Mouse (Mus musculus) myocyte (in vitro differentiated cells): ENCODE data around the gene Sirt3. TPM values are rescaled to one million over a fixed set of nuclear protein-coding genes. Genes with fewer than 3 reads are reported as not detected.

Experiments used
- H3K27me3 ChIP-seq: one replicate; pipeline ENCODE4 v1.6.1; 2011; ENCODE audit not compliant: control insufficient read depth, insufficient read depth, insufficient read length
- H3K36me3 ChIP-seq: one replicate; pipeline ENCODE4 v1.6.1; 2011; ENCODE audit not compliant: control insufficient read depth, insufficient read depth
- H3K4me2 ChIP-seq: one replicate; pipeline ENCODE4 v1.6.1; 2011; ENCODE audit warnings: low read depth, control low read depth
- H3K4me3 ChIP-seq: one replicate; pipeline ENCODE4 v1.5.1; 2011; ENCODE audit warnings: mild to moderate bottlenecking, control low read depth, moderate library complexity
- H3K79me2 ChIP-seq: one replicate; pipeline ENCODE4 v1.6.1; 2011; ENCODE audit not compliant: control insufficient read depth, insufficient read depth
- H3ac ChIP-seq: one replicate; pipeline ENCODE4 v1.6.1; 2011; ENCODE audit not compliant: control insufficient read depth, insufficient read length
- CEBPB ChIP-seq: IDR thresholded peaks from 2 replicates; pipeline ENCODE4 v1.6.1; 2011; ENCODE audit warnings: mild to moderate bottlenecking, moderate library complexity; ENCODE audit not compliant: poor library complexity, insufficient read depth, severe bottlenecking
- E2F4 ChIP-seq: IDR thresholded peaks from one replicate; pipeline ENCODE4 v1.6.1; 2011; ENCODE audit warnings: mild to moderate bottlenecking, control low read depth, moderate library complexity; ENCODE audit not compliant: insufficient read depth
- MAX ChIP-seq: IDR thresholded peaks from one replicate; pipeline ENCODE4 v1.6.1; 2011; ENCODE audit warnings: low read depth, mild to moderate bottlenecking, control low read depth
- MYOD1 ChIP-seq, 3 experiments: IDR thresholded peaks; one replicate each; pipeline ENCODE4 v1.6.1; 2011; ENCODE audit warnings: control low read depth in 2 of 3, low read depth in 2 of 3, mild to moderate bottlenecking in 2 of 3, moderate library complexity in 1 of 3; ENCODE audit not compliant: insufficient read length in 2 of 3, control insufficient read depth in 1 of 3
- MYOG ChIP-seq, 3 experiments: IDR thresholded peaks; one replicate each; pipeline ENCODE4 v1.6.1; 2011; ENCODE audit warnings: control low read depth in 2 of 3, low read depth in 2 of 3, mild to moderate bottlenecking in 2 of 3; ENCODE audit not compliant: insufficient read length in 2 of 3, control insufficient read depth in 1 of 3, insufficient read depth in 1 of 3
- POLR2A ChIP-seq: IDR thresholded peaks from one replicate; pipeline ENCODE4 v1.6.1; 2011; ENCODE audit warnings: low read depth, mild to moderate bottlenecking, control low read depth, moderate library complexity; ENCODE audit not compliant: insufficient read length
- POLR2AphosphoS2 ChIP-seq: IDR thresholded peaks from one replicate; pipeline ENCODE4 v1.6.1; 2011; ENCODE audit warnings: low read depth, control low read depth; ENCODE audit not compliant: insufficient read length
- REST ChIP-seq: IDR thresholded peaks from one replicate; pipeline ENCODE4 v1.6.1; 2011; ENCODE audit warnings: mild to moderate bottlenecking, control low read depth, moderate library complexity; ENCODE audit not compliant: insufficient read depth, insufficient read length
- SRF ChIP-seq: IDR thresholded peaks from one replicate; pipeline ENCODE4 v1.6.1; 2011; ENCODE audit warnings: low read depth; ENCODE audit not compliant: control insufficient read depth, insufficient read length
- TCF12 ChIP-seq: IDR thresholded peaks from one replicate; pipeline ENCODE4 v1.6.1; 2011; ENCODE audit warnings: mild to moderate bottlenecking, control low read depth; ENCODE audit not compliant: poor library complexity, insufficient read depth, severe bottlenecking
- TCF3 ChIP-seq: IDR thresholded peaks from one replicate; pipeline ENCODE4 v1.6.1; 2011; ENCODE audit warnings: low read depth, control low read depth; ENCODE audit not compliant: insufficient read length
- USF1 ChIP-seq: IDR thresholded peaks from one replicate; pipeline ENCODE4 v1.6.1; 2011; ENCODE audit warnings: low read depth, mild to moderate bottlenecking, control low read depth, moderate library complexity
- polyA plus RNA-seq: library from polyadenylated mRNA; unstranded; fragments of >200 nt; fragmentation: generic; extraction: Trizol; gene quantifications from one replicate; pipeline ENCODE4 v1.2.1, GENCODE M21; 2012; ENCODE audit warnings: missing spikeins

The Sirt3 gene
- polyA plus RNA-seq, 1 experiment: 28.8 TPM

GRCm38 (mm10) chr7:140908634-140909107, 26.6 kb upstream of the Sirt3 start:
- H3K4me3 ChIP-seq: no peak overlapping the region
- H3K79me2 ChIP-seq: no peaks in the 10 kb centered on the region
- H3K4me2 ChIP-seq: peak overlapping the region; percentile 73
- no peak overlapping the region for H3ac ChIP-seq
- no peak for TF ChIP-seq MAX
- TF ChIP-seq CEBPB: no peak
- TF ChIP-seq MYOD1 (IDR thresholded peaks at IDR 0.05; ENCODE audit: control insufficient read depth in 1 of 3, insufficient read length in 2 of 3, low read depth in 2 of 3): peak in 1 of 3 experiments; percentile 15
- TF ChIP-seq E2F4: no peak
- TF ChIP-seq REST: no peak
- no peak for TF ChIP-seq POLR2A
- TF ChIP-seq SRF: no peak
- no peak for TF ChIP-seq USF1
- TF ChIP-seq TCF12: no peak
- TF ChIP-seq TCF3: no peak
- no peak for TF ChIP-seq POLR2AphosphoS2
- peak in 1 of 3 experiments; percentile 10 for TF ChIP-seq MYOG (IDR thresholded peaks at IDR 0.05; ENCODE audit: control insufficient read depth in 1 of 3, insufficient read depth in 1 of 3, insufficient read length in 2 of 3, low read depth in 2 of 3)
- no peaks in the 10 kb centered on the region for H3K27me3 ChIP-seq
- no peaks in the 10 kb centered on the region for H3K36me3 ChIP-seq

- Histone ChIP-seq H3K27me3 (no peaks in the 10 kb centered on the region), H3K4me2 (no peak overlapping the region)
Observed at GRCm38 (mm10) chr7:140908181-140908580, 26.1 kb upstream of the Sirt3 start.

GRCm38 (mm10) chr7:140907697-140908096, 25.6 kb upstream of the Sirt3 start:
- Histone ChIP-seq H3K4me2 (no peak overlapping the region), H3ac (no peak overlapping the region), H3K27me3 (no peaks in the 10 kb centered on the region), H3K79me2 (no peaks in the 10 kb centered on the region), H3K4me3 (no peak overlapping the region), H3K36me3 (no peaks in the 10 kb centered on the region)
- no peak for TF ChIP-seq MAX
- no peak for TF ChIP-seq TCF12
- TF ChIP-seq E2F4: no peak
- TF ChIP-seq USF1: no peak
- TF ChIP-seq CEBPB: no peak
- no peak for TF ChIP-seq REST
- no peak for TF ChIP-seq TCF3
- TF ChIP-seq MYOD1 (IDR thresholded peaks at IDR 0.05; ENCODE audit: control insufficient read depth in 1 of 3, insufficient read length in 2 of 3, low read depth in 2 of 3): no peak

More at GRCm38 (mm10) chr7:140908181-140908580, 26.1 kb upstream of the Sirt3 start:
- Histone ChIP-seq H3K79me2 (no peaks in the 10 kb centered on the region), H3ac (no peak overlapping the region), H3K4me3 (no peak overlapping the region), H3K36me3 (no peaks in the 10 kb centered on the region)
- TF ChIP-seq SRF (no peak), USF1 (no peak), CEBPB (no peak), MYOD1 (IDR thresholded peaks at IDR 0.05; ENCODE audit: control insufficient read depth in 1 of 3, insufficient read length in 2 of 3, low read depth in 2 of 3) (no peak), TCF3 (no peak), POLR2AphosphoS2 (no peak), REST (no peak), TCF12 (no peak), MAX (no peak), POLR2A (no peak), MYOG (IDR thresholded peaks at IDR 0.05; ENCODE audit: control insufficient read depth in 1 of 3, insufficient read depth in 1 of 3, insufficient read length in 2 of 3, low read depth in 2 of 3) (no peak), E2F4 (no peak)

- Histone ChIP-seq H3K4me3 (no peak overlapping the region), H3K4me2 (no peak overlapping the region), H3K36me3 (no peaks in the 10 kb centered on the region), H3K79me2 (no peaks in the 10 kb centered on the region), H3ac (no peak overlapping the region), H3K27me3 (no peaks in the 10 kb centered on the region)
- TF ChIP-seq POLR2AphosphoS2 (no peak), TCF12 (no peak), MYOG (IDR thresholded peaks at IDR 0.05; ENCODE audit: control insufficient read depth in 1 of 3, insufficient read depth in 1 of 3, insufficient read length in 2 of 3, low read depth in 2 of 3) (no peak), TCF3 (no peak), MYOD1 (IDR thresholded peaks at IDR 0.05; ENCODE audit: control insufficient read depth in 1 of 3, insufficient read length in 2 of 3, low read depth in 2 of 3) (no peak), USF1 (no peak), MAX (no peak), CEBPB (no peak), SRF (no peak), POLR2A (no peak), REST (no peak), E2F4 (no peak)
Observed at GRCm38 (mm10) chr7:140907131-140907530, 25.0 kb upstream of the Sirt3 start.

GRCm38 (mm10) chr7:140905642-140906081, 23.6 kb upstream of the Sirt3 start:
- no peaks in the 10 kb centered on the region for H3K36me3 ChIP-seq
- no peaks in the 10 kb centered on the region for H3K27me3 ChIP-seq
- no peak overlapping the region for H3K4me2 ChIP-seq
- H3ac ChIP-seq: no peak overlapping the region
- H3K4me3 ChIP-seq: no peak overlapping the region
- H3K79me2 ChIP-seq: no peaks in the 10 kb centered on the region
- TF ChIP-seq REST (no peak), CEBPB (no peak), SRF (no peak), MYOD1 (IDR thresholded peaks at IDR 0.05; ENCODE audit: control insufficient read depth in 1 of 3, insufficient read length in 2 of 3, low read depth in 2 of 3) (no peak), TCF12 (no peak), POLR2AphosphoS2 (no peak), E2F4 (no peak), MAX (no peak), MYOG (IDR thresholded peaks at IDR 0.05; ENCODE audit: control insufficient read depth in 1 of 3, insufficient read depth in 1 of 3, insufficient read length in 2 of 3, low read depth in 2 of 3) (no peak), POLR2A (no peak), TCF3 (no peak), USF1 (no peak)
